Mouse (Mus musculus): Measurements from ENCODE around the gene Caml. TPM values are rescaled to one million over a fixed set of nuclear protein-coding genes. Genes with fewer than 3 reads are reported as not detected.
"Not testable (repeated sequence)": the region's sequence is repeated elsewhere in the genome, so short reads cannot be mapped to it uniquely, and the experiment has no call there.

The Caml gene
- polyA plus RNA-seq (2015; fragmentation: Nextera tagmentation; extraction: Ambion mirVana), result 97.2 and 97.4 TPM in 2 replicates

- ATAC-seq (replicated peaks), result peak; percentile 99
- peak within 1 kb of the TSS; percentile 91 for H3K27ac ChIP-seq (replicated peaks)
- peak within 1 kb of the TSS; percentile 85 for H3K4me3 ChIP-seq
- peaks cover 31% of the 10 kb centered on the region for H3K4me1 ChIP-seq
- H3K9me3 ChIP-seq, result no peaks in the 10 kb centered on the region
- peaks cover 22% of the 10 kb centered on the region for H3K36me3 ChIP-seq
- peak within 1 kb of the TSS; percentile 74 for H3K4me2 ChIP-seq (replicated peaks)
- under 1% methylated on average over 59 of the region's 59 CpGs for WGBS
- peak within 1 kb of the TSS; percentile 86 for H3K9ac ChIP-seq (replicated peaks)
- no peaks in the 10 kb centered on the region for H3K27me3 ChIP-seq
Observed at GRCm38 (mm10) chr13:55622649-55623541, at the start of gene Caml. Gene Caml (plus strand): TSS chr13:55623005.

- no peak for ATAC-seq (replicated peaks)
- H3K4me3 ChIP-seq, result no peak within 1 kb of the TSS
- no peaks in the 10 kb centered on the region for H3K9me3 ChIP-seq
- no peaks in the 10 kb centered on the region for H3K27me3 ChIP-seq
- no peak within 1 kb of the TSS for H3K27ac ChIP-seq (replicated peaks)
- no peaks in the 10 kb centered on the region; the same call in 1 of the 2 replicates for H3K36me3 ChIP-seq
- no peak within 1 kb of the TSS for H3K4me2 ChIP-seq (replicated peaks)
- no peak within 1 kb of the TSS for H3K9ac ChIP-seq (replicated peaks)
- H3K4me1 ChIP-seq, result peaks cover 26% of the 10 kb centered on the region
- 97% methylated on average over 2 of the region's 2 CpGs for WGBS
Observed at GRCm38 (mm10) chr13:55573432-55573831, 49.4 kb upstream of the Caml start, which contains the start of gene Tmed9. Gene Tmed9 (plus strand): TSS chr13:55573732.

- no peak overlapping the region for H3K4me3 ChIP-seq
- H3K27me3 ChIP-seq, result no peaks in the 10 kb centered on the region
- no peaks in the 10 kb centered on the region for H3K9me3 ChIP-seq
- peaks cover 19% of the 10 kb centered on the region for H3K4me1 ChIP-seq
- no peak overlapping the region for H3K9ac ChIP-seq (replicated peaks)
- WGBS, result 62% methylated on average over 5 of the region's 5 CpGs
- no peak overlapping the region for H3K27ac ChIP-seq (replicated peaks)
- no peaks in the 10 kb centered on the region for H3K36me3 ChIP-seq
- ATAC-seq (replicated peaks), result no peak
- H3K4me2 ChIP-seq (replicated peaks), result no peak overlapping the region
Observed at GRCm38 (mm10) chr13:55574321-55574720, 48.5 kb upstream of the Caml start.

- ATAC-seq (replicated peaks), result no peak
- 62% methylated on average over 5 of the region's 5 CpGs for WGBS
- H3K27me3 ChIP-seq, result no peaks in the 10 kb centered on the region
- no peak overlapping the region for H3K9ac ChIP-seq (replicated peaks)
- H3K4me2 ChIP-seq (replicated peaks), result no peak overlapping the region
- H3K4me3 ChIP-seq, result no peak overlapping the region
- H3K9me3 ChIP-seq, result no peaks in the 10 kb centered on the region
- H3K4me1 ChIP-seq, result peaks cover 12% of the 10 kb centered on the region
- no peaks in the 10 kb centered on the region for H3K36me3 ChIP-seq
- no peak overlapping the region for H3K27ac ChIP-seq (replicated peaks)
Observed at GRCm38 (mm10) chr13:55575932-55576331, 46.9 kb upstream of the Caml start.

- H3K36me3 ChIP-seq; H3K27ac ChIP-seq (replicated peaks); ATAC-seq (replicated peaks); H3K9ac ChIP-seq (replicated peaks); H3K4me3 ChIP-seq; H3K4me2 ChIP-seq (replicated peaks); H3K4me1 ChIP-seq; H3K27me3 ChIP-seq; H3K9me3 ChIP-seq: not testable (repeated sequence)
- WGBS, result 90% methylated on average over 7 of the region's 7 CpGs
Observed at GRCm38 (mm10) chr13:55576872-55577271, 45.9 kb upstream of the Caml start.

- Histone ChIP-seq H3K27me3 (no peaks in the 10 kb centered on the region), H3K4me1 (no peaks in the 10 kb centered on the region), H3K27ac (replicated peaks) (no peak overlapping the region), H3K4me3 (no peak overlapping the region), H3K9ac (replicated peaks) (no peak overlapping the region), H3K9me3 (no peaks in the 10 kb centered on the region), H3K36me3 (no peaks in the 10 kb centered on the region), H3K4me2 (replicated peaks) (no peak overlapping the region)
- ATAC-seq (replicated peaks), result no peak
- 82% methylated on average over 4 of the region's 4 CpGs for WGBS
Observed at GRCm38 (mm10) chr13:55578086-55578485, 44.7 kb upstream of the Caml start.

GRCm38 (mm10) chr13:55591961-55592490, 30.8 kb upstream of the Caml start:
- Histone ChIP-seq H3K27me3 (no peaks in the 10 kb centered on the region; the same call in 1 of the 2 replicates), H3K4me2 (replicated peaks) (peak overlapping the region; percentile 41; the same call in 1 of the 2 replicates), H3K36me3 (peaks cover 19% of the 10 kb centered on the region), H3K4me1 (peaks cover 14% of the 10 kb centered on the region), H3K9ac (replicated peaks) (no peak overlapping the region), H3K4me3 (peak overlapping the region; percentile 57; the same call in 1 of the 2 replicates), H3K9me3 (no peaks in the 10 kb centered on the region), H3K27ac (replicated peaks) (no peak overlapping the region)
- peak; percentile 20; the same call in 1 of the 2 replicates for ATAC-seq (replicated peaks)
- WGBS, result 77% methylated on average over 4 of the region's 4 CpGs

- Histone ChIP-seq H3K27ac (replicated peaks) (peak overlapping the region; percentile 57), H3K36me3 (peaks cover 25% of the 10 kb centered on the region), H3K4me3 (peak overlapping the region; percentile 57), H3K27me3 (no peaks in the 10 kb centered on the region; the same call in 1 of the 2 replicates), H3K4me1 (peaks cover 14% of the 10 kb centered on the region), H3K9me3 (no peaks in the 10 kb centered on the region), H3K4me2 (replicated peaks) (peak overlapping the region; percentile 62), H3K9ac (replicated peaks) (peak overlapping the region; percentile 67)
- ATAC-seq (replicated peaks), result peak; percentile 99
- 5% methylated on average over 29 of the region's 29 CpGs for WGBS
Observed at GRCm38 (mm10) chr13:55592512-55593253, 30.1 kb upstream of the Caml start.

- H3K36me3 ChIP-seq, result peaks cover 30% of the 10 kb centered on the region
- no peaks in the 10 kb centered on the region for H3K9me3 ChIP-seq
- under 1% methylated on average over 31 of the region's 31 CpGs for WGBS
- peak overlapping the region; percentile 67 for H3K9ac ChIP-seq (replicated peaks)
- peak overlapping the region; percentile 57 for H3K27ac ChIP-seq (replicated peaks)
- H3K4me2 ChIP-seq (replicated peaks), result peak overlapping the region; percentile 62
- peaks cover 14% of the 10 kb centered on the region for H3K4me1 ChIP-seq
- H3K27me3 ChIP-seq, result no peaks in the 10 kb centered on the region; the same call in 1 of the 2 replicates
- H3K4me3 ChIP-seq, result peak overlapping the region; percentile 57
- peak; percentile 49 for ATAC-seq (replicated peaks)
Observed at GRCm38 (mm10) chr13:55593254-55593747, 29.5 kb upstream of the Caml start.

- no peak for ATAC-seq (replicated peaks)
- no peak overlapping the region for H3K27ac ChIP-seq (replicated peaks)
- peaks cover 20% of the 10 kb centered on the region for H3K4me1 ChIP-seq
- H3K27me3 ChIP-seq, result no peaks in the 10 kb centered on the region
- peaks cover 30% of the 10 kb centered on the region for H3K36me3 ChIP-seq
- no peak overlapping the region for H3K4me2 ChIP-seq (replicated peaks)
- 80% methylated on average over 12 of the region's 12 CpGs for WGBS
- no peak overlapping the region for H3K4me3 ChIP-seq
- H3K9me3 ChIP-seq, result no peaks in the 10 kb centered on the region
- H3K9ac ChIP-seq (replicated peaks), result no peak overlapping the region
Observed at GRCm38 (mm10) chr13:55595375-55595774, 27.4 kb upstream of the Caml start.

GRCm38 (mm10) chr13:55596802-55597201, 26.0 kb upstream of the Caml start:
- no peak for ATAC-seq (replicated peaks)
- Histone ChIP-seq H3K9me3 (no peaks in the 10 kb centered on the region), H3K4me3 (no peak overlapping the region), H3K9ac (replicated peaks) (no peak overlapping the region), H3K4me2 (replicated peaks) (no peak overlapping the region), H3K4me1 (peaks cover 34% of the 10 kb centered on the region), H3K36me3 (peaks cover 30% of the 10 kb centered on the region), H3K27ac (replicated peaks) (no peak overlapping the region), H3K27me3 (no peaks in the 10 kb centered on the region)
- WGBS, result 94% methylated on average over 12 of the region's 12 CpGs

Measured in forebrain, embryonic 15.5 days (tissue).